In genomic region chr10:13209061-13209460, GRCm38 (mm10) we compare ENCODE assay signal across 38 mouse cellular contexts. TPM values are rescaled to one million over a fixed set of nuclear protein-coding genes. Genes with fewer than 3 reads are reported as not detected.
DNase-seq lines count a peak whose midpoint lies in the region; ATAC-seq and TF ChIP-seq lines count a peak whose summit lies in the region.
"Had no signal": no experiment of that assay in that cellular context is flagged by ENCODE, and none has a peak within 500 bp of the region (broad histone marks: within the 10 kb centered on the region; RNA-seq: fewer than 3 reads in every experiment).

No protein-coding gene starts in this region.

- DNase-seq in forebrain, postnatal 0 days = no peak
- no peak for DNase-seq in kidney, adult 11 months
- no peak for DNase-seq in lung, postnatal 36 days
- no peak for DNase-seq in embryonic facial prominence, embryonic 14.5 days (ENCODE audit: low spot score)
- no peak for DNase-seq in left cerebral cortex, postnatal 4 days
- DNase-seq: adrenal gland, adult 8-10 months; cerebellum, adult 2 months; cerebellum, postnatal 14 days; gastrocnemius, postnatal 10 days; heart, postnatal 10 days; kidney, adult 8-10 months; kidney, postnatal 10 days; lung, postnatal 14 days; retina, postnatal 1 day; right cerebral cortex, postnatal 14 days; thymus, adult 2 months; thymus, postnatal 36 days had no signal

- no peak overlapping the region for H3K9ac ChIP-seq in forebrain, embryonic 16.5 days (replicated peaks; ENCODE audit: low read depth, low read length)
- no peak overlapping the region for H3K9ac ChIP-seq in forebrain, postnatal 0 days
- no peak overlapping the region for H3K9ac ChIP-seq in kidney, embryonic 16.5 days (replicated peaks; ENCODE audit: low read length)
- H3K9ac ChIP-seq in lung, embryonic 15.5 days = no peak overlapping the region
- H3K9ac ChIP-seq in embryonic facial prominence, embryonic 14.5 days (ENCODE audit: low read depth, low read length) = no peak overlapping the region
- H3K9ac ChIP-seq: forebrain, embryonic 15.5 days; heart, embryonic 12.5 days; hindbrain, embryonic 15.5 days; midbrain, embryonic 12.5 days had no signal

- 74% methylated on average over 4 of the region's 4 CpGs for WGBS in forebrain, embryonic 16.5 days
- 85% methylated on average over 4 of the region's 4 CpGs for WGBS in forebrain, postnatal 0 days
- 90% methylated on average over 4 of the region's 4 CpGs for WGBS in kidney, embryonic 16.5 days
- 74% methylated on average over 4 of the region's 4 CpGs for WGBS in lung, embryonic 15.5 days
- WGBS in embryonic facial prominence, embryonic 14.5 days = 74% methylated on average over 4 of the region's 4 CpGs

- no peak overlapping the region for H3K4me2 ChIP-seq in forebrain, embryonic 16.5 days (ENCODE audit: low read length)
- H3K4me2 ChIP-seq in forebrain, postnatal 0 days (ENCODE audit: low read depth) = no peak overlapping the region
- H3K4me2 ChIP-seq in kidney, embryonic 16.5 days (replicated peaks; ENCODE audit: low read depth, low read length) = no peak overlapping the region
- H3K4me2 ChIP-seq in lung, embryonic 15.5 days = no peak overlapping the region
- no peak overlapping the region for H3K4me2 ChIP-seq in embryonic facial prominence, embryonic 14.5 days (ENCODE audit: low read depth, low read length)
- H3K4me2 ChIP-seq: forebrain, embryonic 15.5 days; heart, embryonic 12.5 days; hindbrain, embryonic 15.5 days; midbrain, embryonic 12.5 days had no signal

- H3K4me1 ChIP-seq in forebrain, embryonic 16.5 days (replicated peaks; ENCODE audit: control insufficient read depth, insufficient read depth, low read length) = peaks cover 3% of the 10 kb centered on the region; the same call in 1 of the 2 replicates
- no peaks in the 10 kb centered on the region for H3K4me1 ChIP-seq in forebrain, postnatal 0 days (ENCODE audit: insufficient read depth)
- peaks cover 14% of the 10 kb centered on the region for H3K4me1 ChIP-seq in kidney, embryonic 16.5 days (ENCODE audit: insufficient read depth, low read length)
- H3K4me1 ChIP-seq in lung, embryonic 15.5 days = peaks cover 38% of the 10 kb centered on the region
- peaks cover 4% of the 10 kb centered on the region; the same call in 1 of the 2 replicates for H3K4me1 ChIP-seq in embryonic facial prominence, embryonic 14.5 days (ENCODE audit: control insufficient read depth, insufficient read depth, low read length)
- H3K4me1 ChIP-seq: hindbrain, embryonic 15.5 days had no signal

- no peak for TF ChIP-seq CTCF in forebrain, postnatal 0 days (IDR thresholded peaks at IDR 0.05; ENCODE audit: low read depth)

- H3K27ac ChIP-seq in forebrain, embryonic 16.5 days (ENCODE audit: low read length) = no peak overlapping the region
- H3K27ac ChIP-seq in forebrain, postnatal 0 days (ENCODE audit: low read depth, low read length) = no peak overlapping the region
- H3K27ac ChIP-seq in kidney, embryonic 16.5 days (ENCODE audit: low read length) = peak overlapping the region; percentile 46; the same call in 1 of the 2 replicates
- peak overlapping the region; percentile 81 for H3K27ac ChIP-seq in lung, embryonic 15.5 days
- H3K27ac ChIP-seq in embryonic facial prominence, embryonic 14.5 days (replicated peaks; ENCODE audit: low read depth, low read length) = peak overlapping the region; percentile 6; the same call in 1 of the 2 replicates
- H3K27ac ChIP-seq: forebrain, embryonic 10.5 days; forebrain, embryonic 15.5 days; hindbrain, embryonic 10.5 days; hindbrain, embryonic 15.5 days; midbrain, embryonic 12.5 days had no signal

- H3K9me3 ChIP-seq in forebrain, embryonic 16.5 days (ENCODE audit: control insufficient read depth, low read length) = no peaks in the 10 kb centered on the region
- no peaks in the 10 kb centered on the region for H3K9me3 ChIP-seq in forebrain, postnatal 0 days (ENCODE audit: low read length)
- H3K9me3 ChIP-seq in kidney, embryonic 16.5 days (ENCODE audit: low read length) = no peaks in the 10 kb centered on the region
- no peaks in the 10 kb centered on the region for H3K9me3 ChIP-seq in lung, embryonic 15.5 days
- H3K9me3 ChIP-seq in embryonic facial prominence, embryonic 14.5 days (ENCODE audit: control insufficient read depth, low read length) = no peaks in the 10 kb centered on the region
- H3K9me3 ChIP-seq: forebrain, embryonic 10.5 days; forebrain, embryonic 15.5 days; G1E; heart, embryonic 12.5 days; hindbrain, embryonic 10.5 days; hindbrain, embryonic 15.5 days; midbrain, embryonic 12.5 days had no signal

- 0 out of 2 replicates have a peak, but pooled peaks have one; percentile 26 for ATAC-seq in forebrain, embryonic 16.5 days
- no peak for ATAC-seq in forebrain, postnatal 0 days
- no peak for ATAC-seq in kidney, embryonic 16.5 days (ENCODE audit: low FRiP score, low TSS enrichment)
- no peak for ATAC-seq in lung, embryonic 15.5 days (ENCODE audit: borderline replicate concordance, extremely low read depth, low FRiP score, low TSS enrichment)
- no peak for ATAC-seq in embryonic facial prominence, embryonic 14.5 days (ENCODE audit: low read depth)
- ATAC-seq: forebrain, embryonic 15.5 days; inflammation-experienced regulatory T-cells, adult 6 months had no signal

- no peaks in the 10 kb centered on the region for H3K36me3 ChIP-seq in forebrain, embryonic 16.5 days (ENCODE audit: control insufficient read depth, insufficient read depth)
- no peaks in the 10 kb centered on the region for H3K36me3 ChIP-seq in forebrain, postnatal 0 days (ENCODE audit: insufficient read depth)
- H3K36me3 ChIP-seq in kidney, embryonic 16.5 days (ENCODE audit: insufficient read depth, low read length) = 0 out of 2 replicates have a peak, but pooled peaks cover 4% of the 10 kb centered on the region
- H3K36me3 ChIP-seq in lung, embryonic 15.5 days = no peaks in the 10 kb centered on the region
- no peaks in the 10 kb centered on the region; the same call in 1 of the 2 replicates for H3K36me3 ChIP-seq in embryonic facial prominence, embryonic 14.5 days (ENCODE audit: control insufficient read depth, insufficient read depth, low read length)
- H3K36me3 ChIP-seq: forebrain, embryonic 15.5 days; G1E; hindbrain, embryonic 15.5 days; midbrain, embryonic 12.5 days had no signal

- H3K4me3 ChIP-seq in forebrain, embryonic 16.5 days (replicated peaks; ENCODE audit: low read length) = no peak overlapping the region
- no peak overlapping the region for H3K4me3 ChIP-seq in forebrain, postnatal 0 days (ENCODE audit: low read depth, low read length)
- H3K4me3 ChIP-seq in kidney, embryonic 16.5 days (ENCODE audit: low read length) = no peak overlapping the region
- H3K4me3 ChIP-seq in lung, embryonic 15.5 days = no peak overlapping the region
- no peak overlapping the region for H3K4me3 ChIP-seq in embryonic facial prominence, embryonic 14.5 days (ENCODE audit: low read depth, low read length)
- H3K4me3 ChIP-seq: forebrain, embryonic 10.5 days; forebrain, embryonic 15.5 days; heart, embryonic 12.5 days; hindbrain, embryonic 10.5 days; hindbrain, embryonic 15.5 days; midbrain, embryonic 12.5 days had no signal

- no peaks in the 10 kb centered on the region for H3K27me3 ChIP-seq in forebrain, embryonic 16.5 days (replicated peaks; ENCODE audit: control insufficient read depth, insufficient read depth, low read length)
- H3K27me3 ChIP-seq in forebrain, postnatal 0 days (ENCODE audit: insufficient read depth, low read length) = no peaks in the 10 kb centered on the region
- no peaks in the 10 kb centered on the region for H3K27me3 ChIP-seq in kidney, embryonic 16.5 days (ENCODE audit: insufficient read depth, low read length)
- no peaks in the 10 kb centered on the region for H3K27me3 ChIP-seq in lung, embryonic 15.5 days
- no peaks in the 10 kb centered on the region for H3K27me3 ChIP-seq in embryonic facial prominence, embryonic 14.5 days (replicated peaks; ENCODE audit: control insufficient read depth, insufficient read depth, low read length)
- H3K27me3 ChIP-seq: forebrain, embryonic 15.5 days; heart, embryonic 12.5 days; hindbrain, embryonic 15.5 days; midbrain, embryonic 12.5 days had no signal

- intact Hi-C loops in left cerebral cortex, postnatal 4 days (cut with DNase I) = no loop called here

RNA-seq across cellular contexts. Expression of gene Ltv1, which starts 16.1 kb away (rescaled TPM):
- polyA plus RNA-seq in forebrain, embryonic 16.5 days (2015; fragmentation: Nextera tagmentation; extraction: Ambion mirVana) = 30.5 and 40.3 TPM in 2 replicates
- total RNA-seq in forebrain, postnatal 0 days (2014; rRNA removed) = 11.3 and 15.5 TPM in 2 replicates
- 21.4 and 27.9 TPM in 2 replicates for polyA plus RNA-seq in forebrain, postnatal 0 days (2015; fragmentation: Nextera tagmentation; extraction: Ambion mirVana)
- 56.9 and 63.2 TPM in 2 replicates for polyA plus RNA-seq in kidney, embryonic 16.5 days (2015; fragmentation: Nextera tagmentation; extraction: Ambion mirVana)
- 70.5 and 71.3 TPM in 2 replicates for polyA plus RNA-seq in lung, embryonic 15.5 days (2015; fragmentation: Nextera tagmentation; extraction: Ambion mirVana)
- 72.2 and 77.3 TPM in 2 replicates for polyA plus RNA-seq in embryonic facial prominence, embryonic 14.5 days (2014; fragmentation: Nextera tagmentation; extraction: Ambion mirVana)
- total RNA-seq in left cerebral cortex, postnatal 4 days (2021) = 10 to 100 TPM; 25.1 to 27.1 TPM

RNA-seq across cellular contexts. Expression of gene Zc2hc1b, which starts 31.2 kb away (rescaled TPM):
- polyA plus RNA-seq in forebrain, embryonic 16.5 days (2015; fragmentation: Nextera tagmentation; extraction: Ambion mirVana) = not detected in 2 replicates
- total RNA-seq in forebrain, postnatal 0 days (2014; rRNA removed) = not detected in 2 replicates
- not detected in 2 replicates for polyA plus RNA-seq in forebrain, postnatal 0 days (2015; fragmentation: Nextera tagmentation; extraction: Ambion mirVana)
- polyA plus RNA-seq in kidney, embryonic 16.5 days (2015; fragmentation: Nextera tagmentation; extraction: Ambion mirVana) = not detected in 2 replicates
- polyA plus RNA-seq in lung, embryonic 15.5 days (2015; fragmentation: Nextera tagmentation; extraction: Ambion mirVana) = not detected in 2 replicates
- polyA plus RNA-seq in embryonic facial prominence, embryonic 14.5 days (2014; fragmentation: Nextera tagmentation; extraction: Ambion mirVana) = not detected in 2 replicates
- total RNA-seq in left cerebral cortex, postnatal 4 days (2021) = not detected
- total RNA-seq: adrenal gland, adult 8-10 months; adrenal gland, postnatal 4 days; G1E; gastrocnemius, postnatal 10 days; heart, postnatal 10 days; left cerebral cortex, postnatal 10 days; megakaryocyte, adult 5-6 weeks had no signal
- polyA plus RNA-seq: cerebellum, adult 2 months; cortical plate, adult 2 months; forebrain, embryonic 10.5 days; forebrain, embryonic 15.5 days; G1E; gonadal fat pad, adult 2 months; heart, embryonic 12.5 days; hindbrain, embryonic 10.5 days; hindbrain, embryonic 15.5 days; inflammation-experienced regulatory T-cells, adult 6 months; large intestine, adult 2 months; limb, embryonic 14.5 days; liver, embryonic 16.5 days; midbrain, embryonic 12.5 days; neural tube, embryonic 14.5 days; small intestine, adult 2 months; thymus, adult 2 months had no signal

Comparison
In these comparisons a context has a peak if more than half of its experiments do, and no peak if none do; other contexts are left out.
1. H3K27ac ChIP-seq: peak in kidney, embryonic 16.5 days (single experiment), lung, embryonic 15.5 days (single experiment) and embryonic facial prominence, embryonic 14.5 days (single experiment); none in forebrain, embryonic 16.5 days (single experiment) and forebrain, postnatal 0 days (single experiment).